Mouse (Mus musculus) right cerebral cortex, adult 18-20 months (tissue): Measurements from ENCODE around the gene Gm43517.

Source experiments
- DNase-seq: peaks from one replicate; pipeline ENCODE4 v3.0.0; 2022; ENCODE audit warnings: mixed read lengths

The Gm43517 gene

GRCm38 (mm10) chr12:49386081-49386805 lies 1.3 kb downstream of the Gm43517 start:
- DNase-seq, result no peak

- DNase-seq, result no peak
These were observed 3.1 kb downstream of the Gm43517 start for GRCm38 (mm10) chr12:49387856-49388598.

- DNase-seq, result peak; percentile 54
These were observed 4.7 kb downstream of the Gm43517 start for GRCm38 (mm10) chr12:49389666-49390065.

GRCm38 (mm10) chr12:49390257-49390656 lies 5.3 kb downstream of the Gm43517 start:
- DNase-seq, result peak; percentile 42

- DNase-seq, result peak; percentile 24
These were observed 5.9 kb downstream of the Gm43517 start for GRCm38 (mm10) chr12:49390926-49391304.

GRCm38 (mm10) chr12:49391305-49392040 lies 6.5 kb downstream of the Gm43517 start:
- DNase-seq, result peak; percentile 81

- no peak for DNase-seq
These were observed 7.0 kb downstream of the Gm43517 start for GRCm38 (mm10) chr12:49392041-49392390.

- no peak for DNase-seq
These were observed 7.9 kb downstream of the Gm43517 start for GRCm38 (mm10) chr12:49392876-49393275.

GRCm38 (mm10) chr12:49393639-49394038 lies 8.7 kb downstream of the Gm43517 start:
- no peak for DNase-seq

- no peak for DNase-seq
These were observed 9.2 kb downstream of the Gm43517 start for GRCm38 (mm10) chr12:49394181-49394580.

- DNase-seq, result peak; percentile 54
These were observed 9.9 kb downstream of the Gm43517 start for GRCm38 (mm10) chr12:49394836-49395235.

- no peak for DNase-seq
These were observed 11.0 kb downstream of the Gm43517 start for GRCm38 (mm10) chr12:49395969-49396368.

- DNase-seq, result no peak
These were observed 11.8 kb downstream of the Gm43517 start for GRCm38 (mm10) chr12:49396776-49397175.

- DNase-seq, result no peak
These were observed 12.6 kb downstream of the Gm43517 start for GRCm38 (mm10) chr12:49397443-49398162.

- no peak for DNase-seq
These were observed 13.2 kb downstream of the Gm43517 start for GRCm38 (mm10) chr12:49398163-49398540.

GRCm38 (mm10) chr12:49398636-49399035 lies 13.7 kb downstream of the Gm43517 start:
- no peak for DNase-seq

GRCm38 (mm10) chr12:49399611-49400010 lies 14.6 kb downstream of the Gm43517 start:
- no peak for DNase-seq

- DNase-seq, result peak; percentile 17
These were observed 15.3 kb downstream of the Gm43517 start for GRCm38 (mm10) chr12:49400036-49400852.

GRCm38 (mm10) chr12:49400853-49401118 lies 15.8 kb downstream of the Gm43517 start:
- DNase-seq, result no peak

- DNase-seq, result peak; percentile 80
These were observed 16.3 kb downstream of the Gm43517 start for GRCm38 (mm10) chr12:49401119-49401795.

GRCm38 (mm10) chr12:49401796-49402130 lies 16.8 kb downstream of the Gm43517 start:
- no peak for DNase-seq

GRCm38 (mm10) chr12:49409833-49410232 lies 24.9 kb downstream of the Gm43517 start:
- DNase-seq, result no peak
